Comparison of ENCODE assay signal across 8 mouse cellular contexts in genomic region chr12:73810041-73810795, GRCm38 (mm10).
DNase-seq lines count a peak whose midpoint lies in the region; ATAC-seq and TF ChIP-seq lines count a peak whose summit lies in the region.

No protein-coding gene starts in this region.

- no peak for TF ChIP-seq POLR2A in spleen, adult 2 months (IDR thresholded peaks at IDR 0.05; ENCODE audit: low read depth, low read length)

- no peaks in the 10 kb centered on the region for H3K4me1 ChIP-seq in spleen, adult 2 months (ENCODE audit: control insufficient read depth, insufficient read depth, insufficient read length)
- peaks cover 24% of the 10 kb centered on the region for H3K4me1 ChIP-seq in hindbrain, embryonic 15.5 days (replicated peaks)

- H3K4me3 ChIP-seq in spleen, adult 2 months (ENCODE audit: extremely low read depth, insufficient read depth, insufficient read length), result no peak overlapping the region
- no peak overlapping the region for H3K4me3 ChIP-seq in hindbrain, embryonic 15.5 days

- H3K9me3 ChIP-seq in hindbrain, embryonic 15.5 days, result no peaks in the 10 kb centered on the region

- H3K27ac ChIP-seq in spleen, adult 2 months (ENCODE audit: insufficient read depth, low read length), result peak overlapping the region; percentile 73; the same call in 1 of the 2 replicates
- no peak overlapping the region for H3K27ac ChIP-seq in hindbrain, embryonic 15.5 days (replicated peaks)

- 0 out of 2 replicates have a peak, but pooled peaks have one; percentile 38 for ATAC-seq in hindbrain, embryonic 15.5 days (ENCODE audit: low FRiP score, low read depth)

- no peak overlapping the region for H3K4me2 ChIP-seq in hindbrain, embryonic 15.5 days

- H3K36me3 ChIP-seq in spleen, adult 2 months (ENCODE audit: control insufficient read depth, insufficient read depth, low read length), result no peaks in the 10 kb centered on the region
- H3K36me3 ChIP-seq in hindbrain, embryonic 15.5 days, result no peaks in the 10 kb centered on the region

- no peak for DNase-seq in spleen, adult 2 months (ENCODE audit: low read depth in 1 of 2, low spot score in 2 of 2)
- DNase-seq in spleen, adult 12 weeks (ENCODE audit: low spot score), result no peak
- DNase-seq in gastrocnemius, adult 18-20 months (ENCODE audit: low spot score), result peak; percentile 78
- DNase-seq in liver, result peak; percentile 67
- DNase-seq in ovary, postnatal 14 days (ENCODE audit: low spot score), result peak; percentile 61
- DNase-seq in thymus, postnatal 25 days, result no peak
- no peak for DNase-seq in c-Kit-positive CD71-positive TER-119-positive erythroid progenitor cells, embryonic 14.5 days (ENCODE audit: low spot score)

- WGBS in spleen, adult 2 months, result 80% methylated on average over 13 of the region's 13 CpGs
- 45% methylated on average over 13 of the region's 13 CpGs for WGBS in hindbrain, embryonic 15.5 days

- no peaks in the 10 kb centered on the region for H3K27me3 ChIP-seq in spleen, adult 2 months (ENCODE audit: control insufficient read depth, insufficient read depth, low read length)
- no peaks in the 10 kb centered on the region for H3K27me3 ChIP-seq in hindbrain, embryonic 15.5 days

- no peak for TF ChIP-seq CTCF in spleen, adult 2 months (IDR thresholded peaks at IDR 0.05; ENCODE audit: extremely low read depth, insufficient read depth, insufficient read length, insufficient replicate concordance)

- no peak overlapping the region for H3K9ac ChIP-seq in hindbrain, embryonic 15.5 days

Comparison
In these comparisons a context has a peak if more than half of its experiments do, and no peak if none do; other contexts are left out.
1. DNase-seq: peak in gastrocnemius, adult 18-20 months (single experiment), liver (single experiment) and ovary, postnatal 14 days (single experiment); none in spleen, adult 2 months (0 of 2), spleen, adult 12 weeks (single experiment), thymus, postnatal 25 days (single experiment) and c-Kit-positive CD71-positive TER-119-positive erythroid progenitor cells, embryonic 14.5 days (single experiment).